Mouse (Mus musculus) forebrain, embryonic 13.5 days (tissue): ENCODE data around the gene Plekhh1. TPM values are rescaled to one million over a fixed set of nuclear protein-coding genes. Genes with fewer than 3 reads are reported as not detected.
A peak's percentile ranks its signal among the peaks of the same experiment; 100 is the strongest.

Experiments used
- ATAC-seq: fragments of 200-750 bp; cut with Nextera tagmentation; 2 replicates; pipeline ENCODE4 v1.8.0; 2017
- H3K27ac ChIP-seq: fragments of 300-500 bp; sonication (generic); 2 replicates; pipeline ENCODE4 v1.5.1; 2015; ENCODE audit warnings: inconsistent platforms, mild to moderate bottlenecking, moderate library complexity
- H3K27me3 ChIP-seq: fragments of 300-500 bp; sonication (generic); 2 replicates; pipeline ENCODE4 v1.6.1; 2015; ENCODE audit warnings: mild to moderate bottlenecking, inconsistent platforms
- H3K36me3 ChIP-seq: fragments of 300-500 bp; sonication (generic); 2 replicates; pipeline ENCODE4 v1.6.1; 2015; ENCODE audit warnings: mild to moderate bottlenecking, inconsistent platforms; ENCODE audit not compliant: poor library complexity, severe bottlenecking
- H3K4me1 ChIP-seq: fragments of 300-500 bp; sonication (generic); 2 replicates; pipeline ENCODE4 v1.6.1; 2015; ENCODE audit warnings: inconsistent platforms
- H3K4me2 ChIP-seq: fragments of 300-500 bp; sonication (generic); 2 replicates; pipeline ENCODE4 v1.6.1; 2015; ENCODE audit warnings: inconsistent platforms, mild to moderate bottlenecking, moderate library complexity
- H3K4me3 ChIP-seq: fragments of 300-500 bp; sonication (generic); 2 replicates; pipeline ENCODE4 v1.5.1; 2015; ENCODE audit warnings: mild to moderate bottlenecking, inconsistent platforms
- H3K9ac ChIP-seq: fragments of 300-500 bp; sonication (generic); 2 replicates; pipeline ENCODE4 v1.6.1; 2015; ENCODE audit warnings: mild to moderate bottlenecking, inconsistent platforms
- H3K9me3 ChIP-seq: fragments of 300-500 bp; sonication (generic); replicated peaks from 2 replicates; pipeline ENCODE4 v1.6.1; 2016; ENCODE audit warnings: inconsistent platforms
- WGBS: fragments of 180-500 bp; shearing (Covaris S2); methylation state at CpG from one replicate; pipeline ENCODE4 v1.1.7; 2015; 5-methylcytosine and 5-hydroxymethylcytosine counted together
- polyA plus RNA-seq: library from polyadenylated mRNA; unstranded; fragments of >200 nt; fragmentation: Nextera tagmentation; extraction: Ambion mirVana; gene quantifications from 2 replicates; pipeline ENCODE4 v1.2.1, GENCODE M21; 2015

The Plekhh1 gene
- polyA plus RNA-seq, result 2.8 and 3.0 TPM in 2 replicates

GRCm38 (mm10) chr12:79028911-79029861 is at the start of gene Plekhh1:
Gene Plekhh1, plus strand, starts transcription at chr12:79029163.
- Histone ChIP-seq H3K27ac (no peak within 1 kb of the TSS), H3K27me3 (no peaks in the 10 kb centered on the region), H3K9me3 (no peaks in the 10 kb centered on the region), H3K9ac (peak within 1 kb of the TSS; percentile 87), H3K4me3 (peak within 1 kb of the TSS; percentile 77), H3K4me1 (peaks cover 8% of the 10 kb centered on the region; the same call in 1 of the 2 replicates), H3K36me3 (no peaks in the 10 kb centered on the region), H3K4me2 (peak within 1 kb of the TSS; percentile 97)
- under 1% methylated on average over 60 of the region's 80 CpGs for WGBS
- peak; percentile 92 for ATAC-seq

- H3K27ac ChIP-seq, result no peak overlapping the region
- no peak overlapping the region for H3K9ac ChIP-seq
- no peaks in the 10 kb centered on the region for H3K9me3 ChIP-seq
- no peak overlapping the region for H3K4me2 ChIP-seq
- H3K4me1 ChIP-seq, result peaks cover 13% of the 10 kb centered on the region
- no peak for ATAC-seq
- no peaks in the 10 kb centered on the region for H3K27me3 ChIP-seq
- H3K36me3 ChIP-seq, result no peaks in the 10 kb centered on the region
- WGBS, result 88% methylated on average over 5 of the region's 5 CpGs
- H3K4me3 ChIP-seq, result no peak overlapping the region
Observed at GRCm38 (mm10) chr12:78980683-78981091, 48.3 kb upstream of the Plekhh1 start.

- no peaks in the 10 kb centered on the region for H3K9me3 ChIP-seq
- H3K4me2 ChIP-seq, result no peak overlapping the region
- H3K4me1 ChIP-seq, result peaks cover 13% of the 10 kb centered on the region
- H3K36me3 ChIP-seq, result no peaks in the 10 kb centered on the region
- H3K27ac ChIP-seq, result no peak overlapping the region
- WGBS, result 82% methylated on average over 2 of the region's 2 CpGs
- no peak overlapping the region for H3K9ac ChIP-seq
- H3K4me3 ChIP-seq, result no peak overlapping the region
- H3K27me3 ChIP-seq, result no peaks in the 10 kb centered on the region
- ATAC-seq, result no peak
Observed at GRCm38 (mm10) chr12:78981131-78981530, 47.8 kb upstream of the Plekhh1 start.

- no peak overlapping the region for H3K27ac ChIP-seq
- no peak overlapping the region for H3K4me3 ChIP-seq
- 80% methylated on average over 9 of the region's 9 CpGs for WGBS
Observed at GRCm38 (mm10) chr12:78981938-78982825, 46.8 kb upstream of the Plekhh1 start.

GRCm38 (mm10) chr12:78983296-78984034 is 45.5 kb upstream of the Plekhh1 start:
- Histone ChIP-seq H3K9ac (no peak overlapping the region), H3K36me3 (no peaks in the 10 kb centered on the region), H3K27me3 (no peaks in the 10 kb centered on the region), H3K27ac (peak overlapping the region; percentile 66), H3K4me2 (no peak overlapping the region), H3K4me1 (peaks cover 27% of the 10 kb centered on the region), H3K4me3 (no peak overlapping the region), H3K9me3 (no peaks in the 10 kb centered on the region)
- ATAC-seq, result no peak
- 70% methylated on average over 9 of the region's 9 CpGs for WGBS

More at GRCm38 (mm10) chr12:78981938-78982825, 46.8 kb upstream of the Plekhh1 start:
- H3K9me3 ChIP-seq, result no peaks in the 10 kb centered on the region
- no peaks in the 10 kb centered on the region for H3K27me3 ChIP-seq
- H3K9ac ChIP-seq, result no peak overlapping the region
- no peak for ATAC-seq
- H3K4me1 ChIP-seq, result peaks cover 15% of the 10 kb centered on the region
- no peaks in the 10 kb centered on the region for H3K36me3 ChIP-seq
- no peak overlapping the region for H3K4me2 ChIP-seq

GRCm38 (mm10) chr12:78984035-78984432 is 44.9 kb upstream of the Plekhh1 start:
- peak; percentile 54 for ATAC-seq
- 36% methylated on average over 3 of the region's 3 CpGs for WGBS
- H3K9ac ChIP-seq, result no peak overlapping the region
- H3K9me3 ChIP-seq, result no peaks in the 10 kb centered on the region
- H3K27me3 ChIP-seq, result no peaks in the 10 kb centered on the region
- peaks cover 27% of the 10 kb centered on the region for H3K4me1 ChIP-seq
- H3K27ac ChIP-seq, result peak overlapping the region; percentile 66
- H3K4me2 ChIP-seq, result no peak overlapping the region
- H3K36me3 ChIP-seq, result no peaks in the 10 kb centered on the region
- H3K4me3 ChIP-seq, result no peak overlapping the region

- Histone ChIP-seq H3K27ac (peak overlapping the region; percentile 52; the same call in 1 of the 2 replicates), H3K9ac (no peak overlapping the region), H3K4me1 (peaks cover 27% of the 10 kb centered on the region), H3K4me3 (no peak overlapping the region), H3K27me3 (no peaks in the 10 kb centered on the region), H3K9me3 (no peaks in the 10 kb centered on the region), H3K4me2 (peak overlapping the region; percentile 2; the same call in 1 of the 2 replicates), H3K36me3 (no peaks in the 10 kb centered on the region)
- 30% methylated on average over 9 of the region's 9 CpGs for WGBS
- ATAC-seq, result peak; percentile 89
Observed at GRCm38 (mm10) chr12:78987581-78988081, 41.3 kb upstream of the Plekhh1 start.

GRCm38 (mm10) chr12:78996271-78996670 is 32.7 kb upstream of the Plekhh1 start:
- no peak overlapping the region for H3K27ac ChIP-seq
- no peaks in the 10 kb centered on the region for H3K4me1 ChIP-seq
- no peak overlapping the region for H3K4me3 ChIP-seq
- H3K27me3 ChIP-seq, result no peaks in the 10 kb centered on the region
- H3K9me3 ChIP-seq, result no peaks in the 10 kb centered on the region
- no peaks in the 10 kb centered on the region for H3K36me3 ChIP-seq
- no peak overlapping the region for H3K4me2 ChIP-seq
- no peak for ATAC-seq
- 85% methylated on average over 4 of the region's 4 CpGs for WGBS
- no peak overlapping the region for H3K9ac ChIP-seq

- no peak for ATAC-seq
- no peaks in the 10 kb centered on the region for H3K36me3 ChIP-seq
- no peak overlapping the region for H3K4me3 ChIP-seq
- WGBS, result 11% methylated on average over 7 of the region's 7 CpGs
- H3K4me2 ChIP-seq, result no peak overlapping the region
- no peak overlapping the region for H3K9ac ChIP-seq
- no peaks in the 10 kb centered on the region for H3K27me3 ChIP-seq
- no peaks in the 10 kb centered on the region for H3K9me3 ChIP-seq
- no peak overlapping the region for H3K27ac ChIP-seq
- no peaks in the 10 kb centered on the region for H3K4me1 ChIP-seq
Observed at GRCm38 (mm10) chr12:78996711-78997110, 32.3 kb upstream of the Plekhh1 start.

GRCm38 (mm10) chr12:79002406-79002805 is 26.6 kb upstream of the Plekhh1 start:
- H3K4me1 ChIP-seq, result peaks cover 13% of the 10 kb centered on the region
- H3K9me3 ChIP-seq, result no peaks in the 10 kb centered on the region
- H3K27ac ChIP-seq, result no peak overlapping the region
- H3K36me3 ChIP-seq, result no peaks in the 10 kb centered on the region
- H3K27me3 ChIP-seq, result no peaks in the 10 kb centered on the region
- no peak overlapping the region for H3K4me2 ChIP-seq
- no peak overlapping the region for H3K4me3 ChIP-seq
- 90% methylated on average over 5 of the region's 5 CpGs for WGBS
- ATAC-seq, result no peak
- no peak overlapping the region for H3K9ac ChIP-seq

- Histone ChIP-seq H3K4me3 (no peak overlapping the region), H3K9ac (no peak overlapping the region), H3K4me1 (peaks cover 19% of the 10 kb centered on the region), H3K27me3 (no peaks in the 10 kb centered on the region), H3K9me3 (no peaks in the 10 kb centered on the region), H3K4me2 (no peak overlapping the region), H3K27ac (no peak overlapping the region), H3K36me3 (no peaks in the 10 kb centered on the region)
- ATAC-seq, result no peak
- WGBS, result 92% methylated on average over 3 of the region's 3 CpGs
Observed at GRCm38 (mm10) chr12:79002978-79003377, 26.0 kb upstream of the Plekhh1 start.
